Mouse (Mus musculus) thymus, adult 2 months (tissue): Measurements from ENCODE around the gene Ammecr1.

Experiments used
- CTCF ChIP-seq: fragments of 200-500 bp; IDR thresholded peaks from 2 replicates; pipeline ENCODE4 v1.5.1; 2012; ENCODE audit warnings: mild to moderate bottlenecking, control low read depth, low read length, moderate library complexity, borderline replicate concordance; ENCODE audit not compliant: control insufficient read depth, poor library complexity, insufficient read depth; ENCODE audit errors: extremely low read depth
- POLR2A ChIP-seq: fragments of 200-500 bp; IDR thresholded peaks from 2 replicates; pipeline ENCODE4 v1.6.1; 2012; ENCODE audit warnings: mild to moderate bottlenecking, low read length, control low read depth, moderate library complexity; ENCODE audit not compliant: control insufficient read depth, poor library complexity, insufficient read depth; ENCODE audit errors: extremely low read depth

- TF ChIP-seq POLR2A (no peak), CTCF (no peak)
These were observed 12.7 kb upstream of the Ammecr1 start for GRCm38 (mm10) chrX:142979224-142979623.
